Mouse (Mus musculus) midbrain, embryonic 16.5 days (tissue): ENCODE results near the gene Zfp366. TPM values are rescaled to one million over a fixed set of nuclear protein-coding genes. Genes with fewer than 3 reads are reported as not detected.
A peak's percentile ranks its signal among the peaks of the same experiment; 100 is the strongest.

Source experiments
- ATAC-seq: fragments of 200-750 bp; cut with Nextera tagmentation; 2 replicates; pipeline ENCODE4 v1.8.0; 2017; ENCODE audit warnings: moderate TSS enrichment
- H3K27ac ChIP-seq: fragments of 300-500 bp; sonication (generic); 2 replicates; pipeline ENCODE4 v1.5.1; 2014; ENCODE audit warnings: mild to moderate bottlenecking, low read length, mixed read lengths
- H3K27me3 ChIP-seq: fragments of 300-500 bp; sonication (generic); 2 replicates; pipeline ENCODE4 v1.6.1; 2014; ENCODE audit warnings: low read depth, low read length, mixed read lengths; ENCODE audit not compliant: control insufficient read depth, insufficient read depth
- H3K36me3 ChIP-seq: fragments of 300-500 bp; sonication (generic); 2 replicates; pipeline ENCODE4 v1.6.1; 2014; ENCODE audit warnings: mild to moderate bottlenecking, low read length, moderate library complexity, mixed read lengths; ENCODE audit not compliant: control insufficient read depth, insufficient read depth
- H3K4me1 ChIP-seq: fragments of 300-500 bp; sonication (generic); 2 replicates; pipeline ENCODE4 v1.6.1; 2014; ENCODE audit warnings: mild to moderate bottlenecking, low read length, mixed read lengths; ENCODE audit not compliant: control insufficient read depth, insufficient read depth
- H3K4me2 ChIP-seq: fragments of 300-500 bp; sonication (generic); 2 replicates; pipeline ENCODE4 v1.6.1; 2014; ENCODE audit warnings: mild to moderate bottlenecking, low read length, mixed read lengths
- H3K4me3 ChIP-seq: fragments of 300-500 bp; sonication (generic); 2 replicates; pipeline ENCODE4 v1.5.1; 2014; ENCODE audit warnings: low read depth, mild to moderate bottlenecking, low read length, moderate library complexity, mixed read lengths
- H3K9ac ChIP-seq: fragments of 300-500 bp; sonication (generic); 2 replicates; pipeline ENCODE4 v1.6.1; 2014; ENCODE audit warnings: low read depth, low read length, mixed read lengths
- H3K9me3 ChIP-seq: fragments of 300-500 bp; sonication (generic); replicated peaks from 2 replicates; pipeline ENCODE4 v1.6.1; 2014; ENCODE audit warnings: mild to moderate bottlenecking, low read length, mixed read lengths; ENCODE audit not compliant: control insufficient read depth, poor library complexity, severe bottlenecking
- WGBS: fragments of 180-500 bp; shearing (Covaris S2); extraction: QIAGEN DNeasy Blood & Tissue Kit; methylation state at CpG from one replicate; pipeline ENCODE4 v1.1.7; 2014; 5-methylcytosine and 5-hydroxymethylcytosine counted together
- polyA plus RNA-seq: library from polyadenylated mRNA; unstranded; fragments of >200 nt; fragmentation: Nextera tagmentation; extraction: Ambion mirVana; gene quantifications from 2 replicates; pipeline ENCODE4 v1.2.1, GENCODE M21; 2015

Zfp366 gene
- polyA plus RNA-seq, 1 experiment from 2014 or later: 0.85 TPM

- H3K36me3 ChIP-seq: no peaks in the 10 kb centered on the region
- ATAC-seq: no peak
- 83% methylated on average over 6 of the region's 6 CpGs for WGBS
Measured at GRCm38 (mm10) chr13:99264483-99264882, 79.9 kb downstream of the Zfp366 start.

DNA sequence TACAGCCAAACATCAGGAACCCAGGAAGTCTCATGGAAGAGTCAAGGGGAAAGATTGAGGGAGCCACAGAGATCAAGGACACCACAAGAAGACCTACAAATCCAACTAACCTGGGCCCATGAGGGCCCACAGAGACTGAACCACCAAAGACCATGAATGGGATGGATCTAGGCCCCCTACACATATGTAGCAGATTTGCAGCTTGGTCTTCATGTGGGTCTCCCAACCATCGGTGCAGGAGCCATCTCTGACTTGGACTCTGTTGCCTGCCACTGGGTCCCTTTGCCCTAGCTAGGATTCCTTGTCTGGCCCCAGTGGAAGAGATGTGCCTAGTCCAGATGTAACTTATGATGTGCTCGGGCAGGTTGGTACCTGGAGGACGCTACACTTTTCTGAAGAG lies 87.4 kb downstream of the Zfp366 start:
- no peak for ATAC-seq
- Histone ChIP-seq H3K4me2 (no peak overlapping the region), H3K9me3 (no peaks in the 10 kb centered on the region), H3K27me3 (no peaks in the 10 kb centered on the region), H3K36me3 (no peaks in the 10 kb centered on the region), H3K27ac (no peak overlapping the region), H3K9ac (no peak overlapping the region), H3K4me1 (no peaks in the 10 kb centered on the region), H3K4me3 (no peak overlapping the region)
- 91% methylated on average over 3 of the region's 3 CpGs for WGBS

More at GRCm38 (mm10) chr13:99264483-99264882, 79.9 kb downstream of the Zfp366 start:
- Histone ChIP-seq H3K27ac (no peak overlapping the region), H3K4me1 (no peaks in the 10 kb centered on the region), H3K4me2 (no peak overlapping the region), H3K9ac (no peak overlapping the region), H3K27me3 (no peaks in the 10 kb centered on the region), H3K4me3 (no peak overlapping the region), H3K9me3 (no peaks in the 10 kb centered on the region)

GRCm38 (mm10) chr13:99277521-99277920 lies 92.9 kb downstream of the Zfp366 start:
- Histone ChIP-seq H3K27ac (no peak overlapping the region), H3K36me3 (no peaks in the 10 kb centered on the region), H3K4me2 (no peak overlapping the region), H3K4me3 (no peak overlapping the region), H3K9ac (no peak overlapping the region), H3K9me3 (no peaks in the 10 kb centered on the region), H3K27me3 (no peaks in the 10 kb centered on the region), H3K4me1 (no peaks in the 10 kb centered on the region)
- 99% methylated on average over 3 of the region's 3 CpGs for WGBS
- ATAC-seq: no peak

DNA sequence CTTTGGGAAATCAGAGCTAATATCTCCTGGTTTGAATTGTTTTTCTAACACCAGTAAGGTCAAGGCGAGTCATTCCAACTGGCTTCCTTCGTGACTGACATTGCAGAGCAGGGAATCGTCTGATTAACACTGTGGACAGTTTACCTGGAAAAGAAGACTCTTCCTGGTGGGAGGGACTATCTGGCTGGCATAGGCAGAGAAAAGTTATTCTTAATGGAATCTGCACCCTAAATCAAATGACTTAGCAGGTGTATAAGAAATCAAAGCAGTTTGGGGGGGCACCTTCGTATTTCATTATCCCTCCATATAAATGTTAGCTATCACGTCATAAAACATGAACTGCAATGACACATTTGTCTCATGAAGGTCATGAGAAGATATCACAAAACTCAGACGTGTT lies 93.9 kb downstream of the Zfp366 start:
- Histone ChIP-seq H3K27me3 (no peaks in the 10 kb centered on the region), H3K4me2 (no peak overlapping the region), H3K27ac (no peak overlapping the region), H3K4me1 (peaks cover 3% of the 10 kb centered on the region), H3K9ac (no peak overlapping the region), H3K9me3 (no peaks in the 10 kb centered on the region), H3K4me3 (no peak overlapping the region), H3K36me3 (no peaks in the 10 kb centered on the region)
- WGBS: 83% methylated on average over 6 of the region's 6 CpGs
- ATAC-seq: no peak

DNA sequence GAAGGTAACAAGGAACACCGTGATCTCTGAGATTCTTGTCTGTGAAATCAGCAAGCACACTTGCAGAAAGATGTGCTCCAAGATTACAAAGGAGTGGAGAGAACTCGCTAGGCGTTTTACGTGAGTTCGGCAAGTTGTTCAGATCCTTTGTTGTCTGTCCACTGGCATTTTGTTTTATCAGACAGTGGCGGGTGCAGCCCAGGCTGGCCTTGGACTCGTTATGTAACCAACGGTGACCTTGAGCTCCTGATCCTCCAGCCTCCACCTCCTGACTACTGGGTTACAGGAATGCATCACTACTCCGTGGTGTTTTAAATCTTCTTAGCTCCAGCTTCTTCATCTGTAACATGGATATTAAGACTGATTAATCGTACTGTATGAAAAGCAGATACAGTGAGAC lies 94.7 kb downstream of the Zfp366 start:
- no peaks in the 10 kb centered on the region for H3K9me3 ChIP-seq
- WGBS: 67% methylated on average over 10 of the region's 10 CpGs
- no peaks in the 10 kb centered on the region for H3K27me3 ChIP-seq
- H3K4me1 ChIP-seq: peaks cover 5% of the 10 kb centered on the region
- H3K9ac ChIP-seq: no peak overlapping the region
- no peak overlapping the region for H3K4me3 ChIP-seq
- H3K4me2 ChIP-seq: no peak overlapping the region
- H3K36me3 ChIP-seq: no peaks in the 10 kb centered on the region
- no peak for ATAC-seq
- no peak overlapping the region for H3K27ac ChIP-seq

DNA sequence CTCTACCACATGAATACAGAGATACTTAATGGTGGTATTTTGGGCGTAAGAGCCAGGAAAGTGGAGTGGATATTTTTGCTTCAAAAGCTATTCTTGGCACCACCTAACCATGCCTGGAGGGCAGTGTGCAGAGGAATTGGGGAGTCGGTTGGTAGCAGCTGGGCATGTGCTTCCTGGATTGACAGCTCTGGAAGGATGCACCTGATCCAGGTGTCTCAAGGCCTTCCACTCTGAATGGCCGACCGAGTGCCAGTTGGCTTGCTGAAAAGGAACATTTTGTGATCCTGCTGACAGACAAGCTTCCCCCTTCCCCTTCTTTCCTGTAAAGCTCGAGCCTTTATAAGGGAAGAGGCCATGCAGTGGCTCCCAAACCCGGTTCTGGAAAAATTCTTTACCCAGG lies 98.3 kb downstream of the Zfp366 start:
- H3K9ac ChIP-seq: no peak overlapping the region
- no peaks in the 10 kb centered on the region for H3K36me3 ChIP-seq
- peaks cover 18% of the 10 kb centered on the region for H3K4me1 ChIP-seq
- no peak overlapping the region for H3K4me2 ChIP-seq
- peak overlapping the region; percentile 74 for H3K27ac ChIP-seq
- no peaks in the 10 kb centered on the region for H3K27me3 ChIP-seq
- H3K4me3 ChIP-seq: no peak overlapping the region
- ATAC-seq: no peak
- WGBS: 80% methylated on average over 6 of the region's 6 CpGs
- no peaks in the 10 kb centered on the region for H3K9me3 ChIP-seq

DNA sequence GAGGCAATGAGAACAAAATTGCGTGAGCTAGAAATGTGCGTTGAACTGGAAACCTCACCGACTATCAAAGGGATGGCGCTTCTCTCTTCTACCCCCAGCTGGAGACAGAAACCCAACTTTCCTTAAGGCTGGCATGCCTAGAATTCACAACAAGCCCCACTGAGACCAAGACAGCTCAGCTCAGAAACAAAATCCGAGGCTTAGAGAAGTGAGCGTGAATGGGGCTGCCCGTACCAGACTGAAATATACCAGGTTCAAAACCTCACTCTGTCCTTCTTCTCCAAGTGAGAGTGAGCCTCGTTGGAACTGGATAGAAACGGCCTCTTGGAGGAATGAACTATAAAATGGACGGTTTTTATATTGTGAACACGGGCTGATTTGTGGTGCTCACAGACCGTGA lies 99.3 kb downstream of the Zfp366 start:
- peaks cover 18% of the 10 kb centered on the region for H3K4me1 ChIP-seq

GRCm38 (mm10) chr13:99284400-99285160 lies 100.0 kb downstream of the Zfp366 start:
- Histone ChIP-seq H3K27ac (peak overlapping the region; percentile 74), H3K9me3 (no peaks in the 10 kb centered on the region), H3K4me3 (no peak overlapping the region), H3K4me1 (peaks cover 18% of the 10 kb centered on the region), H3K27me3 (no peaks in the 10 kb centered on the region), H3K36me3 (no peaks in the 10 kb centered on the region), H3K9ac (no peak overlapping the region; the same call in 1 of the 2 replicates), H3K4me2 (peak overlapping the region; percentile 20; the same call in 1 of the 2 replicates)
- 33% methylated on average over 21 of the region's 21 CpGs for WGBS
- peak; percentile 85 for ATAC-seq

More for the DNA sequence above, 99.3 kb downstream of the Zfp366 start:
- Histone ChIP-seq H3K9ac (no peak overlapping the region), H3K36me3 (no peaks in the 10 kb centered on the region), H3K27me3 (no peaks in the 10 kb centered on the region), H3K4me2 (peak overlapping the region; percentile 20; the same call in 1 of the 2 replicates), H3K9me3 (no peaks in the 10 kb centered on the region), H3K4me3 (no peak overlapping the region), H3K27ac (peak overlapping the region; percentile 74)
- peak; percentile 52 for ATAC-seq
- 40% methylated on average over 12 of the region's 12 CpGs for WGBS

DNA sequence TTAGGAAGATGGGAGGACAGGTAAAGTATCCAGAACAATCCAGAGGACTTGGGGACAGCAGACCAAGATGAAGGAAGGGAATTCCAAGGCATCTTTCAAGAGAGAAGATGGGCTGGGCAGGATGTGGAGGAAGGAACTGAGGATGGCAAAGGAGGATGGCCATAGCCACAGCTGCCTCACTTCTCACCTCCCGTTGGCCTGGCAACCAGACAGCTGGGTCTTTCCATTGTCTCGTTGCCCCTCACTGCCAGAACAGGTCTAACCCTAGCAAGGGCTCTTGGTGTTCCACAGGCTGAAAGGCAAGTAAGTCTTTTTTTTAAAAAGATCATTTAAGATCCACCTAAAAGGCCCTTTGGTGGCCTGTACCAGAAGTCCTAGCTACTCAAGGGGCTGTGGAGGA lies 100.6 kb downstream of the Zfp366 start:
- H3K4me3 ChIP-seq: no peak overlapping the region

More for the DNA sequence above, 100.6 kb downstream of the Zfp366 start:
- no peak overlapping the region for H3K4me2 ChIP-seq
- peak overlapping the region; percentile 74 for H3K27ac ChIP-seq
- peaks cover 18% of the 10 kb centered on the region for H3K4me1 ChIP-seq
- H3K27me3 ChIP-seq: no peaks in the 10 kb centered on the region
- no peak for ATAC-seq
- H3K9me3 ChIP-seq: no peaks in the 10 kb centered on the region
- 38% methylated on average over 2 of the region's 2 CpGs for WGBS
- H3K36me3 ChIP-seq: no peaks in the 10 kb centered on the region
- no peak overlapping the region for H3K9ac ChIP-seq
